Comparison of ENCODE assay signal across 9 mouse cellular contexts in genomic region chr13:34045511-34046249, GRCm38 (mm10). TPM values are rescaled to one million over a fixed set of nuclear protein-coding genes. Genes with fewer than 3 reads are reported as not detected.
A peak's percentile ranks its signal among the peaks of the same experiment; 100 is the strongest.
DNase-seq lines count a peak whose midpoint lies in the region; ATAC-seq and TF ChIP-seq lines count a peak whose summit lies in the region.
"Had no signal": no experiment of that assay in that cellular context is flagged by ENCODE, and none has a peak within 500 bp of the region (broad histone marks: within the 10 kb centered on the region; RNA-seq: fewer than 3 reads in every experiment).

No protein-coding gene starts in this region.

- WGBS in midbrain, embryonic 12.5 days = 63% methylated on average over 5 of the region's 5 CpGs
- 65% methylated on average over 5 of the region's 5 CpGs for WGBS in midbrain, embryonic 10.5 days
- 71% methylated on average over 5 of the region's 5 CpGs for WGBS in midbrain, postnatal 0 days

- no peaks in the 10 kb centered on the region for H3K4me1 ChIP-seq in midbrain, embryonic 12.5 days
- H3K4me1 ChIP-seq in midbrain, embryonic 10.5 days = peaks cover 13% of the 10 kb centered on the region
- H3K4me1 ChIP-seq in midbrain, postnatal 0 days (ENCODE audit: insufficient read depth, low read length) = no peaks in the 10 kb centered on the region

- no peak overlapping the region for H3K4me3 ChIP-seq in midbrain, embryonic 12.5 days
- H3K4me3 ChIP-seq in midbrain, embryonic 10.5 days = no peak overlapping the region
- H3K4me3 ChIP-seq in midbrain, postnatal 0 days (ENCODE audit: low read depth, low read length) = no peak overlapping the region
- H3K4me3 ChIP-seq: embryonic facial prominence, embryonic 13.5 days; heart, embryonic 13.5 days had no signal

- no peak for TF ChIP-seq CTCF in midbrain, postnatal 0 days (IDR thresholded peaks at IDR 0.05)

- H3K9me3 ChIP-seq in midbrain, embryonic 12.5 days = no peaks in the 10 kb centered on the region
- no peaks in the 10 kb centered on the region for H3K9me3 ChIP-seq in midbrain, embryonic 10.5 days (replicated peaks)
- H3K9me3 ChIP-seq in midbrain, postnatal 0 days (ENCODE audit: low read length) = no peaks in the 10 kb centered on the region
- H3K9me3 ChIP-seq: embryonic facial prominence, embryonic 13.5 days; heart, embryonic 13.5 days had no signal

- no peaks in the 10 kb centered on the region for H3K27me3 ChIP-seq in midbrain, embryonic 12.5 days
- H3K27me3 ChIP-seq in midbrain, embryonic 10.5 days (ENCODE audit: low read depth, poor library complexity, severe bottlenecking) = no peaks in the 10 kb centered on the region
- H3K27me3 ChIP-seq in midbrain, postnatal 0 days (ENCODE audit: insufficient read depth, low read length) = no peaks in the 10 kb centered on the region
- H3K27me3 ChIP-seq: embryonic facial prominence, embryonic 13.5 days; heart, embryonic 13.5 days had no signal

- H3K9ac ChIP-seq in midbrain, embryonic 12.5 days (replicated peaks) = no peak overlapping the region
- H3K9ac ChIP-seq in midbrain, postnatal 0 days (replicated peaks; ENCODE audit: low read length, poor library complexity, severe bottlenecking) = no peak overlapping the region
- H3K9ac ChIP-seq: embryonic facial prominence, embryonic 13.5 days; heart, embryonic 13.5 days had no signal

- ATAC-seq in midbrain, embryonic 12.5 days (ENCODE audit: low FRiP score, low read depth) = peak; percentile 38; the same call in 1 of the 2 replicates
- ATAC-seq in midbrain, postnatal 0 days (ENCODE audit: low FRiP score) = peak; percentile 35; the same call in 1 of the 2 replicates
- no peak for ATAC-seq in frontal cortex, adult (ENCODE audit: low TSS enrichment)

- no peak overlapping the region for H3K27ac ChIP-seq in midbrain, embryonic 12.5 days (replicated peaks)
- H3K27ac ChIP-seq in midbrain, embryonic 10.5 days (replicated peaks) = no peak overlapping the region
- no peak overlapping the region for H3K27ac ChIP-seq in midbrain, postnatal 0 days (ENCODE audit: low read depth, low read length)
- H3K27ac ChIP-seq: embryonic facial prominence, embryonic 13.5 days; heart, embryonic 13.5 days had no signal

- no peak overlapping the region for H3K4me2 ChIP-seq in midbrain, embryonic 12.5 days (replicated peaks)
- H3K4me2 ChIP-seq in midbrain, postnatal 0 days (ENCODE audit: low read depth, low read length, poor library complexity, severe bottlenecking) = no peak overlapping the region
- H3K4me2 ChIP-seq: embryonic facial prominence, embryonic 13.5 days; heart, embryonic 13.5 days had no signal

- H3K36me3 ChIP-seq in midbrain, embryonic 12.5 days = peaks cover 12% of the 10 kb centered on the region
- peaks cover 18% of the 10 kb centered on the region for H3K36me3 ChIP-seq in midbrain, embryonic 10.5 days
- H3K36me3 ChIP-seq in midbrain, postnatal 0 days (ENCODE audit: insufficient read depth, low read length) = peaks cover 6% of the 10 kb centered on the region; the same call in 1 of the 2 replicates

- no peak for DNase-seq in midbrain, embryonic 10.5 days (ENCODE audit: low spot score)
- DNase-seq in kidney, adult 18-20 months = peak; percentile 56
- peak; percentile 69 to 82 for DNase-seq in kidney, postnatal 25 days
- no peak for DNase-seq in midbrain, postnatal 0 days (ENCODE audit: low spot score)
- DNase-seq in cerebellum, adult 11 months = no peak

RNA-seq across cellular contexts. Expression of gene Bphl, which starts 8.3 kb away (rescaled TPM):
- 31.4 and 31.9 TPM in 2 replicates for polyA plus RNA-seq in midbrain, embryonic 12.5 days (2016; fragmentation: Nextera tagmentation; extraction: Ambion mirVana)
- polyA plus RNA-seq in midbrain, embryonic 10.5 days (2016; fragmentation: Nextera tagmentation; extraction: Ambion mirVana) = 31.6 and 31.8 TPM in 2 replicates
- total RNA-seq in midbrain, postnatal 0 days (2014; rRNA removed) = 37.0 and 42.7 TPM in 2 replicates
- 46.4 and 47.7 TPM in 2 replicates for polyA plus RNA-seq in midbrain, postnatal 0 days (2015; fragmentation: Nextera tagmentation; extraction: Ambion mirVana)

RNA-seq across cellular contexts. Expression of gene Tubb2a, which starts 32.1 kb away (rescaled TPM):
- polyA plus RNA-seq in midbrain, embryonic 12.5 days (2016; fragmentation: Nextera tagmentation; extraction: Ambion mirVana) = 609 and 668 TPM in 2 replicates
- 242 and 377 TPM in 2 replicates for polyA plus RNA-seq in midbrain, embryonic 10.5 days (2016; fragmentation: Nextera tagmentation; extraction: Ambion mirVana)
- 5,907 and 6,629 TPM in 2 replicates for total RNA-seq in midbrain, postnatal 0 days (2014; rRNA removed)
- 4,276 and 4,687 TPM in 2 replicates for polyA plus RNA-seq in midbrain, postnatal 0 days (2015; fragmentation: Nextera tagmentation; extraction: Ambion mirVana)

RNA-seq across cellular contexts. Expression of gene Serpinb6a, which starts 43.1 kb away (rescaled TPM):
- 31.2 and 40.1 TPM in 2 replicates for polyA plus RNA-seq in midbrain, embryonic 12.5 days (2016; fragmentation: Nextera tagmentation; extraction: Ambion mirVana)
- 27.6 and 30.6 TPM in 2 replicates for polyA plus RNA-seq in midbrain, embryonic 10.5 days (2016; fragmentation: Nextera tagmentation; extraction: Ambion mirVana)
- 49.7 and 58.5 TPM in 2 replicates for total RNA-seq in midbrain, postnatal 0 days (2014; rRNA removed)
- polyA plus RNA-seq in midbrain, postnatal 0 days (2015; fragmentation: Nextera tagmentation; extraction: Ambion mirVana) = 38.7 and 38.8 TPM in 2 replicates

RNA-seq across cellular contexts. Expression of gene Ripk1, which starts 43.5 kb away (rescaled TPM):
- 9.6 and 9.7 TPM in 2 replicates for polyA plus RNA-seq in midbrain, embryonic 12.5 days (2016; fragmentation: Nextera tagmentation; extraction: Ambion mirVana)
- 6.8 and 7.7 TPM in 2 replicates for polyA plus RNA-seq in midbrain, embryonic 10.5 days (2016; fragmentation: Nextera tagmentation; extraction: Ambion mirVana)
- total RNA-seq in midbrain, postnatal 0 days (2014; rRNA removed) = 7.4 and 10.4 TPM in 2 replicates
- polyA plus RNA-seq in midbrain, postnatal 0 days (2015; fragmentation: Nextera tagmentation; extraction: Ambion mirVana) = 3.2 and 3.7 TPM in 2 replicates

Comparison
In these comparisons a context has a peak if more than half of its experiments do, and no peak if none do; other contexts are left out.
1. DNase-seq: peak in kidney, adult 18-20 months (single experiment) and kidney, postnatal 25 days (2 of 2); none in midbrain, embryonic 10.5 days (single experiment), midbrain, postnatal 0 days (single experiment) and cerebellum, adult 11 months (single experiment).